ENCODE assay signal across 22 mouse cellular contexts in the genomic region with DNA sequence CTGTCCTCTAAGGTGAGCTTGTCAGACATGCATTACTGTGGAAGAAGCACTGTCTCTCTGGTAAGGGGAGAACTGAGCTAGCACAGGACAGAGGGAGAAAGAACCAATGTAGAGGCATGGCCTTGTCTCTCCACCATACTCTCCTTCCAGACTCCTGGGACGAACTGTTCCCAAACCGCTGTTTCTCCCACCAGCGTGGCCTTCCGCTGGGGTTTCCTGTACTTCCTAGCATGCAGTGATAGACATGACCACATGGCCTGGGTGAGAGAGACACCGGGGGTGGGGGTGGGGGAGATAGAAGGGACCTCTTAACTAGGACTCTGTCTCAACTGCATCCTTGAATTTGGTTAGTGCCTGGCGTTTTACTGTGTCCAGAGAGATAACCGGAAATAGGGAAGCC. TPM values are rescaled to one million over a fixed set of nuclear protein-coding genes. Genes with fewer than 3 reads are reported as not detected.
A peak's percentile ranks its signal among the peaks of the same experiment; 100 is the strongest.
DNase-seq lines count a peak whose midpoint lies in the region; ATAC-seq lines count a peak whose summit lies in the region.
"Had no signal": no experiment of that assay in that cellular context is flagged by ENCODE, and none has a peak within 500 bp of the region (broad histone marks: within the 10 kb centered on the region; RNA-seq: fewer than 3 reads in every experiment).

No protein-coding gene starts in this region.

- 0 out of 2 replicates have a peak, but pooled peaks cover 7% of the 10 kb centered on the region for H3K27me3 ChIP-seq in hindbrain, embryonic 13.5 days
- H3K27me3 ChIP-seq in hindbrain, embryonic 10.5 days (ENCODE audit: insufficient read depth, poor library complexity, severe bottlenecking): peaks cover 65% of the 10 kb centered on the region
- H3K27me3 ChIP-seq: CH12.LX had no signal

- intact Hi-C loops in heart, postnatal 36 days (cut with DNase I): loop anchor here (5.0 kb wide), 1 partner anchor 37 kb away; no protein-coding TSS in a partner anchor

- peak overlapping the region; percentile 25; the same call in 1 of the 2 replicates for H3K27ac ChIP-seq in hindbrain, embryonic 13.5 days
- H3K27ac ChIP-seq in hindbrain, embryonic 10.5 days: no peak overlapping the region
- H3K27ac ChIP-seq: embryonic facial prominence, embryonic 10.5 days; embryonic facial prominence, embryonic 12.5 days; forebrain, embryonic 13.5 days; forebrain, embryonic 15.5 days had no signal

- 92% methylated on average over 7 of the region's 7 CpGs for WGBS in hindbrain, embryonic 13.5 days
- WGBS in hindbrain, embryonic 10.5 days: 92% methylated on average over 7 of the region's 7 CpGs

- no peak overlapping the region for H3K4me3 ChIP-seq in hindbrain, embryonic 13.5 days
- H3K4me3 ChIP-seq in hindbrain, embryonic 10.5 days: no peak overlapping the region
- H3K4me3 ChIP-seq: embryonic facial prominence, embryonic 10.5 days; embryonic facial prominence, embryonic 12.5 days; forebrain, embryonic 13.5 days; forebrain, embryonic 15.5 days had no signal

- no peaks in the 10 kb centered on the region for H3K9me3 ChIP-seq in hindbrain, embryonic 13.5 days
- no peaks in the 10 kb centered on the region for H3K9me3 ChIP-seq in hindbrain, embryonic 10.5 days
- H3K9me3 ChIP-seq: embryonic facial prominence, embryonic 10.5 days; embryonic facial prominence, embryonic 12.5 days; forebrain, embryonic 13.5 days; forebrain, embryonic 15.5 days; G1E had no signal

- no peak overlapping the region for H3K9ac ChIP-seq in hindbrain, embryonic 13.5 days
- H3K9ac ChIP-seq: embryonic facial prominence, embryonic 12.5 days; forebrain, embryonic 13.5 days; forebrain, embryonic 15.5 days had no signal

- H3K36me3 ChIP-seq in hindbrain, embryonic 13.5 days: no peaks in the 10 kb centered on the region
- H3K36me3 ChIP-seq in hindbrain, embryonic 10.5 days: no peaks in the 10 kb centered on the region
- H3K36me3 ChIP-seq: embryonic facial prominence, embryonic 10.5 days; embryonic facial prominence, embryonic 12.5 days; forebrain, embryonic 15.5 days; G1E had no signal

- DNase-seq in heart, adult 11 months: peak; percentile 96
- DNase-seq in heart, postnatal 36 days: no peak
- no peak for DNase-seq in hindbrain, embryonic 10.5 days (ENCODE audit: low spot score)
- peak; percentile 5 for DNase-seq in induced T-regulatory cell, adult 2 months (ENCODE audit: low read depth)
- DNase-seq in layer of hippocampus, adult 9-11 months: no peak
- DNase-seq: adrenal gland, adult 8-10 months; adrenal gland, postnatal 14 days; adrenal gland, postnatal 36 days; B cell, adult 2 months; cerebellum, adult 11-12 months; cerebellum, adult 2 months; cerebellum, adult 9-10 months had no signal

- ATAC-seq in hindbrain, embryonic 13.5 days (ENCODE audit: low FRiP score): no peak
- ATAC-seq: activated CD4-positive, CD25-positive, alpha-beta regulatory T cell, adult 4 months; CD4-positive, CD25-positive, alpha-beta regulatory T cell, adult 4 months; forebrain, embryonic 13.5 days; forebrain, embryonic 15.5 days; Patski had no signal

- H3K4me2 ChIP-seq in hindbrain, embryonic 13.5 days: no peak overlapping the region
- H3K4me2 ChIP-seq: embryonic facial prominence, embryonic 12.5 days; forebrain, embryonic 13.5 days; forebrain, embryonic 15.5 days had no signal

- H3K4me1 ChIP-seq in hindbrain, embryonic 13.5 days (replicated peaks): peaks cover 26% of the 10 kb centered on the region
- peaks cover 23% of the 10 kb centered on the region for H3K4me1 ChIP-seq in hindbrain, embryonic 10.5 days (replicated peaks)

RNA-seq across cellular contexts. Expression of a gene that starts 5.8 kb away (rescaled TPM):
- 100 to 1,000 TPM; 405 to 444 TPM for total RNA-seq in heart, postnatal 36 days (2021)
- polyA plus RNA-seq in hindbrain, embryonic 13.5 days (2015; fragmentation: Nextera tagmentation; extraction: Ambion mirVana): 4.4 and 6.4 TPM in 2 replicates
- polyA plus RNA-seq in hindbrain, embryonic 10.5 days (2016; fragmentation: Nextera tagmentation; extraction: Ambion mirVana): 0.20 and 0.34 TPM in 2 replicates
- total RNA-seq: G1E had no signal
- polyA plus RNA-seq: G1E, Patski had no signal

Comparison
In these comparisons a context has a peak if more than half of its experiments do, and no peak if none do; other contexts are left out.
1. DNase-seq: peak in heart, adult 11 months (single experiment) and induced T-regulatory cell, adult 2 months (single experiment); none in heart, postnatal 36 days (0 of 2), hindbrain, embryonic 10.5 days (single experiment) and layer of hippocampus, adult 9-11 months (single experiment).